ENCODE assay signal across 17 mouse cellular contexts in genomic region chr4:86289511-86290273, GRCm38 (mm10).
DNase-seq lines count a peak whose midpoint lies in the region; ATAC-seq and TF ChIP-seq lines count a peak whose summit lies in the region.
"Had no signal": no experiment of that assay in that cellular context is flagged by ENCODE, and none has a peak within 500 bp of the region (broad histone marks: within the 10 kb centered on the region; RNA-seq: fewer than 3 reads in every experiment).

No protein-coding gene starts in this region.

- ATAC-seq in kidney, embryonic 16.5 days (ENCODE audit: low FRiP score, low TSS enrichment): peak; percentile 85; the same call in 1 of the 2 replicates
- 0 out of 2 replicates have a peak, but pooled peaks have one; percentile 67 for ATAC-seq in embryonic facial prominence, embryonic 12.5 days (ENCODE audit: insufficient number of reproducible peaks, insufficient read depth, low FRiP score, low TSS enrichment)
- ATAC-seq in limb, embryonic 14.5 days (ENCODE audit: low FRiP score, low read depth): peak; percentile 15; the same call in 1 of the 2 replicates
- ATAC-seq: intestine, postnatal 0 days; midbrain, embryonic 16.5 days had no signal

- intact Hi-C loops in gastrocnemius, postnatal 36 days (cut with DNase I): no loop called here

- no peak overlapping the region for H3K4me3 ChIP-seq in kidney, embryonic 16.5 days (ENCODE audit: low read length)
- H3K4me3 ChIP-seq in embryonic facial prominence, embryonic 12.5 days: no peak overlapping the region
- no peak overlapping the region for H3K4me3 ChIP-seq in limb, embryonic 14.5 days (replicated peaks; ENCODE audit: low read length)
- H3K4me3 ChIP-seq: heart, embryonic 15.5 days; hindbrain, embryonic 13.5 days; neural tube, embryonic 12.5 days had no signal

- peak; percentile 15 to 18 for DNase-seq in cerebellum, postnatal 36 days
- no peak for DNase-seq in cerebellum, adult 18-20 months
- DNase-seq in kidney, adult 11 months: no peak
- DNase-seq in limb, embryonic 14.5 days (ENCODE audit: low spot score): no peak
- no peak for DNase-seq in adrenal gland, adult (ENCODE audit: inconsistent age in 2 of 2, low spot score in 1 of 2)
- no peak for DNase-seq in gastrocnemius, postnatal 36 days
- DNase-seq: adrenal gland, postnatal 14 days; gastrocnemius, postnatal 14 days; lung, adult 2 months; thymus, postnatal 36 days had no signal

- no peaks in the 10 kb centered on the region for H3K36me3 ChIP-seq in kidney, embryonic 16.5 days (ENCODE audit: insufficient read depth, low read length)
- H3K36me3 ChIP-seq in embryonic facial prominence, embryonic 12.5 days: no peaks in the 10 kb centered on the region
- H3K36me3 ChIP-seq in limb, embryonic 14.5 days (ENCODE audit: control insufficient read depth, insufficient read depth, low read length): no peaks in the 10 kb centered on the region; the same call in 1 of the 2 replicates
- H3K36me3 ChIP-seq: heart, embryonic 15.5 days; hindbrain, embryonic 13.5 days; neural tube, embryonic 12.5 days had no signal

- H3K9me3 ChIP-seq in kidney, embryonic 16.5 days (ENCODE audit: low read length): no peaks in the 10 kb centered on the region
- no peaks in the 10 kb centered on the region for H3K9me3 ChIP-seq in embryonic facial prominence, embryonic 12.5 days
- H3K9me3 ChIP-seq in limb, embryonic 14.5 days (ENCODE audit: control insufficient read depth, low read length): no peaks in the 10 kb centered on the region
- H3K9me3 ChIP-seq: heart, embryonic 15.5 days; hindbrain, embryonic 13.5 days; neural tube, embryonic 12.5 days had no signal

- no peaks in the 10 kb centered on the region for H3K27me3 ChIP-seq in kidney, embryonic 16.5 days (ENCODE audit: insufficient read depth, low read length)
- no peaks in the 10 kb centered on the region for H3K27me3 ChIP-seq in embryonic facial prominence, embryonic 12.5 days
- H3K27me3 ChIP-seq in limb, embryonic 14.5 days (ENCODE audit: control insufficient read depth, insufficient read depth, low read length): no peaks in the 10 kb centered on the region
- H3K27me3 ChIP-seq: heart, embryonic 15.5 days; hindbrain, embryonic 13.5 days; neural tube, embryonic 12.5 days had no signal

- H3K9ac ChIP-seq in kidney, embryonic 16.5 days (replicated peaks; ENCODE audit: low read length): no peak overlapping the region
- no peak overlapping the region for H3K9ac ChIP-seq in embryonic facial prominence, embryonic 12.5 days
- H3K9ac ChIP-seq in limb, embryonic 14.5 days (ENCODE audit: low read depth, low read length, severe bottlenecking): no peak overlapping the region
- H3K9ac ChIP-seq: heart, embryonic 15.5 days; hindbrain, embryonic 13.5 days; neural tube, embryonic 12.5 days had no signal

- H3K4me1 ChIP-seq in kidney, embryonic 16.5 days (ENCODE audit: insufficient read depth, low read length): no peaks in the 10 kb centered on the region
- H3K4me1 ChIP-seq in embryonic facial prominence, embryonic 12.5 days: peaks cover 14% of the 10 kb centered on the region; the same call in 1 of the 2 replicates
- H3K4me1 ChIP-seq in limb, embryonic 14.5 days (ENCODE audit: control insufficient read depth, insufficient read depth, low read length): peaks cover 11% of the 10 kb centered on the region
- H3K4me1 ChIP-seq: hindbrain, embryonic 13.5 days; neural tube, embryonic 12.5 days had no signal

- WGBS in kidney, embryonic 16.5 days: 52% methylated on average over 12 of the region's 12 CpGs
- WGBS in embryonic facial prominence, embryonic 12.5 days: 24% methylated on average over 12 of the region's 12 CpGs
- 29% methylated on average over 12 of the region's 12 CpGs for WGBS in limb, embryonic 14.5 days

- H3K27ac ChIP-seq in kidney, embryonic 16.5 days (ENCODE audit: low read length): no peak overlapping the region
- H3K27ac ChIP-seq in embryonic facial prominence, embryonic 12.5 days: peak overlapping the region; percentile 41; the same call in 1 of the 2 replicates
- H3K27ac ChIP-seq in limb, embryonic 14.5 days (replicated peaks; ENCODE audit: low read depth, low read length): no peak overlapping the region
- H3K27ac ChIP-seq: heart, embryonic 15.5 days; hindbrain, embryonic 13.5 days; neural tube, embryonic 12.5 days had no signal

- TF ChIP-seq POLR2A in limb, embryonic 14.5 days (IDR thresholded peaks at IDR 0.05; ENCODE audit: borderline replicate concordance, extremely low read depth, insufficient read depth, insufficient read length): no peak

- no peak overlapping the region for H3K4me2 ChIP-seq in kidney, embryonic 16.5 days (replicated peaks; ENCODE audit: low read depth, low read length)
- no peak overlapping the region for H3K4me2 ChIP-seq in embryonic facial prominence, embryonic 12.5 days (replicated peaks)
- no peak overlapping the region for H3K4me2 ChIP-seq in limb, embryonic 14.5 days (replicated peaks; ENCODE audit: low read depth, low read length, severe bottlenecking)
- H3K4me2 ChIP-seq: heart, embryonic 15.5 days; hindbrain, embryonic 13.5 days; neural tube, embryonic 12.5 days had no signal

Comparison
In these comparisons a context has a peak if more than half of its experiments do, and no peak if none do; other contexts are left out.
1. DNase-seq: peak in cerebellum, postnatal 36 days (2 of 2); none in cerebellum, adult 18-20 months (0 of 2), kidney, adult 11 months (single experiment), limb, embryonic 14.5 days (single experiment), adrenal gland, adult (0 of 2) and gastrocnemius, postnatal 36 days (0 of 2).
2. ATAC-seq: peak in every context shown above with its lines; median percentile 85 in kidney, embryonic 16.5 days; 67 in embryonic facial prominence, embryonic 12.5 days; 15 in limb, embryonic 14.5 days.